Comparison of ENCODE assay signal across 8 mouse cellular contexts in the genomic region with DNA sequence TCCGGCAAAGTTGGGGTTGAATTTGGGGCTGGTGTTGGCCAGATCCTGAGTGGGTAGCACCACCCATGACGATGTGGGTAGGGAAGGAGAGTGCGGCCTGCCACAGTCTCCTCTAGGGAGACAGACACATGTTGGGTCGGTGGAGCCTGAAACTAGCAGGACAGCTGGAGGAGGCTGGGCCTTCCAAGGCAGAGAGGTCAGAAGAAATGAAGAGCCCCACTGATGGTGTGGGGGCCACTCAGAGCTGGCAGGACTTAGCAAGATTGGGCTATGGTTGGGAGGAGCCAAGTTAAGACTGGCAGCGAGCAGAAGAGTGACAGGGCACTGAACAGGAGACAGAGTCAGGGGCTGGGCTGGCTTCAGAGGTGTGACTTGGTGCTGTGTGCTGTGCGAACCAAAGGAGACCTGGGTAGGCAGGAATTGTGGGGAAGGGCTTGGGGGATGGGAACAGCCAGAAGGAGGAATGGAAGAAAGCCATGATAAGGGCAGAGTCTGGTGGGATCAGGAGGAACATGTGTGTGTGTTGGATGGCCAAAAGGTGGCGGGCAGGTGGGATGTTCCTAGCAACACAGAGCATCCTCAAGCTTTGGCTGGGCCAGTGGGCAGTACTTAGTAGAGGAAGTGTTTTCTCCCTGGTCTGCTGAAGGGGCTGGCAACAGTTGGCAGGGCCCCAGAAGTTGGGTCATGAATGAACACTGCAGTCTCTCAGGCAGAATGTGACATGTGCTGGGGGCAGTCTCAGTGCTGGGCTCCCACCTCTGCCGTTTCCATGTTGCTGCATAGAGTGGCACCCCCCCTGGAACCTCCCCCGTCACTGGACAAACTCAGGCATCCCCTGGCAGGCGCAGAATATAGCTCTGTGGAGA. TPM values are rescaled to one million over a fixed set of nuclear protein-coding genes. Genes with fewer than 3 reads are reported as not detected.
DNase-seq lines count a peak whose midpoint lies in the region; ATAC-seq lines count a peak whose summit lies in the region.

No protein-coding gene starts in this region.

- no peaks in the 10 kb centered on the region for H3K36me3 ChIP-seq in forebrain, embryonic 13.5 days (ENCODE audit: poor library complexity, severe bottlenecking)
- no peaks in the 10 kb centered on the region; the same call in 1 of the 2 replicates for H3K36me3 ChIP-seq in forebrain, embryonic 12.5 days (replicated peaks)
- H3K36me3 ChIP-seq in limb, embryonic 12.5 days: peaks cover 1% of the 10 kb centered on the region; the same call in 1 of the 2 replicates
- H3K36me3 ChIP-seq in neural tube, embryonic 15.5 days: no peaks in the 10 kb centered on the region

- peak overlapping the region; percentile 5; the same call in 1 of the 2 replicates for H3K9ac ChIP-seq in forebrain, embryonic 13.5 days
- H3K9ac ChIP-seq in forebrain, embryonic 12.5 days: no peak overlapping the region
- H3K9ac ChIP-seq in limb, embryonic 12.5 days (replicated peaks): peak overlapping the region; percentile 31; the same call in 1 of the 2 replicates
- no peak overlapping the region for H3K9ac ChIP-seq in neural tube, embryonic 15.5 days (replicated peaks)

- no peaks in the 10 kb centered on the region for H3K27me3 ChIP-seq in forebrain, embryonic 13.5 days
- no peaks in the 10 kb centered on the region for H3K27me3 ChIP-seq in forebrain, embryonic 12.5 days
- H3K27me3 ChIP-seq in limb, embryonic 12.5 days: no peaks in the 10 kb centered on the region
- no peaks in the 10 kb centered on the region for H3K27me3 ChIP-seq in neural tube, embryonic 15.5 days (replicated peaks)

- H3K4me2 ChIP-seq in forebrain, embryonic 13.5 days: no peak overlapping the region
- no peak overlapping the region for H3K4me2 ChIP-seq in forebrain, embryonic 12.5 days
- H3K4me2 ChIP-seq in limb, embryonic 12.5 days: peak overlapping the region; percentile 31
- H3K4me2 ChIP-seq in neural tube, embryonic 15.5 days: no peak overlapping the region

- H3K4me3 ChIP-seq in forebrain, embryonic 13.5 days: no peak overlapping the region
- no peak overlapping the region for H3K4me3 ChIP-seq in forebrain, embryonic 12.5 days (replicated peaks)
- no peak overlapping the region for H3K4me3 ChIP-seq in limb, embryonic 12.5 days (replicated peaks)
- H3K4me3 ChIP-seq in neural tube, embryonic 15.5 days (replicated peaks): no peak overlapping the region

- DNase-seq in right cerebral cortex, postnatal 4 days: peak; percentile 59
- no peak for DNase-seq in right cerebral cortex, postnatal 25 days
- DNase-seq in spleen, adult 18-20 months: no peak

- H3K9me3 ChIP-seq in forebrain, embryonic 13.5 days (replicated peaks): no peaks in the 10 kb centered on the region
- H3K9me3 ChIP-seq in forebrain, embryonic 12.5 days: no peaks in the 10 kb centered on the region
- H3K9me3 ChIP-seq in limb, embryonic 12.5 days: no peaks in the 10 kb centered on the region
- H3K9me3 ChIP-seq in neural tube, embryonic 15.5 days (replicated peaks): no peaks in the 10 kb centered on the region

- 90% methylated on average over 10 of the region's 10 CpGs for WGBS in forebrain, embryonic 13.5 days
- WGBS in forebrain, embryonic 12.5 days: 84% methylated on average over 10 of the region's 10 CpGs
- 62% methylated on average over 10 of the region's 10 CpGs for WGBS in limb, embryonic 12.5 days
- 69% methylated on average over 10 of the region's 10 CpGs for WGBS in neural tube, embryonic 15.5 days

- no peak for ATAC-seq in forebrain, embryonic 13.5 days
- no peak for ATAC-seq in forebrain, embryonic 12.5 days (ENCODE audit: low FRiP score)
- ATAC-seq in limb, embryonic 12.5 days (ENCODE audit: insufficient number of reproducible peaks, insufficient read depth, low FRiP score, low TSS enrichment, low read depth): peak; percentile 48; the same call in 1 of the 2 replicates
- no peak for ATAC-seq in neural tube, embryonic 15.5 days (ENCODE audit: low FRiP score)
- ATAC-seq in CD4-positive, CD25-positive, alpha-beta regulatory T cell, adult 4 months: no peak

- 0 out of 2 replicates have a peak overlapping the region, but pooled peaks have one; percentile 35 for H3K27ac ChIP-seq in forebrain, embryonic 13.5 days
- H3K27ac ChIP-seq in forebrain, embryonic 12.5 days: no peak overlapping the region
- peak overlapping the region; percentile 93 for H3K27ac ChIP-seq in limb, embryonic 12.5 days
- peak overlapping the region; percentile 77 for H3K27ac ChIP-seq in neural tube, embryonic 15.5 days (replicated peaks)

- peaks cover 23% of the 10 kb centered on the region for H3K4me1 ChIP-seq in forebrain, embryonic 13.5 days
- peaks cover 7% of the 10 kb centered on the region for H3K4me1 ChIP-seq in forebrain, embryonic 12.5 days
- H3K4me1 ChIP-seq in limb, embryonic 12.5 days (replicated peaks): peaks cover 55% of the 10 kb centered on the region
- peaks cover 57% of the 10 kb centered on the region for H3K4me1 ChIP-seq in neural tube, embryonic 15.5 days

RNA-seq across cellular contexts. Expression of gene Gpr146, which starts 10.1 kb away (rescaled TPM):
- polyA plus RNA-seq in forebrain, embryonic 13.5 days (2015; fragmentation: Nextera tagmentation; extraction: Ambion mirVana): 0.93 and 0.97 TPM in 2 replicates
- 1.2 and 1.4 TPM in 2 replicates for polyA plus RNA-seq in forebrain, embryonic 12.5 days (2016; fragmentation: Nextera tagmentation; extraction: Ambion mirVana)
- polyA plus RNA-seq in limb, embryonic 12.5 days (2016; fragmentation: Nextera tagmentation; extraction: Ambion mirVana): 1.7 and 2.3 TPM in 2 replicates
- polyA plus RNA-seq in neural tube, embryonic 15.5 days (2015; fragmentation: Nextera tagmentation; extraction: Ambion mirVana): 2.6 and 3.0 TPM in 2 replicates
- 10 to 100 TPM in 1 of 2 experiments, 1 to 10 TPM in 1; 8.1 to 11.3 TPM for polyA plus RNA-seq in CD4-positive, CD25-positive, alpha-beta regulatory T cell, adult 4 months (2017; shearing (Covaris generic))

RNA-seq across cellular contexts. Expression of gene C130050O18Rik, which starts 17.5 kb away (rescaled TPM):
- 0.11 and 0.18 TPM in 2 replicates for polyA plus RNA-seq in forebrain, embryonic 13.5 days (2015; fragmentation: Nextera tagmentation; extraction: Ambion mirVana)
- 0.10 and 0.22 TPM in 2 replicates for polyA plus RNA-seq in forebrain, embryonic 12.5 days (2016; fragmentation: Nextera tagmentation; extraction: Ambion mirVana)
- 1.5 and 1.7 TPM in 2 replicates for polyA plus RNA-seq in limb, embryonic 12.5 days (2016; fragmentation: Nextera tagmentation; extraction: Ambion mirVana)
- polyA plus RNA-seq in neural tube, embryonic 15.5 days (2015; fragmentation: Nextera tagmentation; extraction: Ambion mirVana): 0.47 and 0.64 TPM in 2 replicates
- not detected for polyA plus RNA-seq in CD4-positive, CD25-positive, alpha-beta regulatory T cell, adult 4 months (2017; shearing (Covaris generic))

RNA-seq across cellular contexts. Expression of gene Cyp2w1, which starts 35.1 kb away (rescaled TPM):
- not detected in 2 replicates for polyA plus RNA-seq in forebrain, embryonic 13.5 days (2015; fragmentation: Nextera tagmentation; extraction: Ambion mirVana)
- 0.17 and 0.24 TPM in 2 replicates for polyA plus RNA-seq in forebrain, embryonic 12.5 days (2016; fragmentation: Nextera tagmentation; extraction: Ambion mirVana)
- 0.90 and 1.0 TPM in 2 replicates for polyA plus RNA-seq in limb, embryonic 12.5 days (2016; fragmentation: Nextera tagmentation; extraction: Ambion mirVana)
- 2.1 TPM in 1 of 2 replicates, not detected in the other for polyA plus RNA-seq in neural tube, embryonic 15.5 days (2015; fragmentation: Nextera tagmentation; extraction: Ambion mirVana)
- polyA plus RNA-seq in CD4-positive, CD25-positive, alpha-beta regulatory T cell, adult 4 months (2017; shearing (Covaris generic)): not detected

RNA-seq across cellular contexts. Expression of gene Gper1, which starts 35.4 kb away (rescaled TPM):
- 5.3 and 5.9 TPM in 2 replicates for polyA plus RNA-seq in forebrain, embryonic 13.5 days (2015; fragmentation: Nextera tagmentation; extraction: Ambion mirVana)
- polyA plus RNA-seq in forebrain, embryonic 12.5 days (2016; fragmentation: Nextera tagmentation; extraction: Ambion mirVana): 4.1 and 5.2 TPM in 2 replicates
- 1.7 and 1.9 TPM in 2 replicates for polyA plus RNA-seq in limb, embryonic 12.5 days (2016; fragmentation: Nextera tagmentation; extraction: Ambion mirVana)
- polyA plus RNA-seq in neural tube, embryonic 15.5 days (2015; fragmentation: Nextera tagmentation; extraction: Ambion mirVana): 7.8 and 9.6 TPM in 2 replicates
- polyA plus RNA-seq in CD4-positive, CD25-positive, alpha-beta regulatory T cell, adult 4 months (2017; shearing (Covaris generic)): not detected

RNA-seq across cellular contexts. Expression of gene Cox19, which starts 36.3 kb away (rescaled TPM):
- polyA plus RNA-seq in forebrain, embryonic 13.5 days (2015; fragmentation: Nextera tagmentation; extraction: Ambion mirVana): 111 and 117 TPM in 2 replicates
- polyA plus RNA-seq in forebrain, embryonic 12.5 days (2016; fragmentation: Nextera tagmentation; extraction: Ambion mirVana): 105 and 117 TPM in 2 replicates
- polyA plus RNA-seq in limb, embryonic 12.5 days (2016; fragmentation: Nextera tagmentation; extraction: Ambion mirVana): 118 and 121 TPM in 2 replicates
- polyA plus RNA-seq in neural tube, embryonic 15.5 days (2015; fragmentation: Nextera tagmentation; extraction: Ambion mirVana): 105 and 107 TPM in 2 replicates
- polyA plus RNA-seq in CD4-positive, CD25-positive, alpha-beta regulatory T cell, adult 4 months (2017; shearing (Covaris generic)): 10 to 100 TPM; 49.9 to 52.2 TPM

Comparison
In these comparisons a context has a peak if more than half of its experiments do, and no peak if none do; other contexts are left out.
1. H3K9ac ChIP-seq: peak in forebrain, embryonic 13.5 days (single experiment) and limb, embryonic 12.5 days (single experiment); none in forebrain, embryonic 12.5 days (single experiment) and neural tube, embryonic 15.5 days (single experiment).